Mouse (Mus musculus) hindbrain, postnatal 0 days (tissue): ENCODE results near the gene Tmem132e. TPM values are rescaled to one million over a fixed set of nuclear protein-coding genes. Genes with fewer than 3 reads are reported as not detected.

Source experiments
- ATAC-seq: fragments of 200-750 bp; cut with Nextera tagmentation; 2 replicates; pipeline ENCODE4 v1.8.0; 2017; ENCODE audit warnings: mild to moderate bottlenecking, moderate TSS enrichment, moderate library complexity
- DNase-seq: peaks from one replicate; pipeline ENCODE4 v3.0.0-alpha.2; 2015; ENCODE audit warnings: low spot score
- H3K27ac ChIP-seq: fragments of 300-500 bp; sonication (generic); 2 replicates; pipeline ENCODE4 v1.5.1; 2014; ENCODE audit warnings: mild to moderate bottlenecking
- H3K27me3 ChIP-seq: fragments of 300-500 bp; sonication (generic); 2 replicates; pipeline ENCODE4 v1.6.1; 2014; ENCODE audit warnings: low read length, mixed read lengths; ENCODE audit not compliant: insufficient read depth
- H3K36me3 ChIP-seq: fragments of 300-500 bp; sonication (generic); 2 replicates; pipeline ENCODE4 v1.6.1; 2014; ENCODE audit warnings: low read length, mixed read lengths; ENCODE audit not compliant: insufficient read depth
- H3K4me1 ChIP-seq: fragments of 300-500 bp; sonication (generic); 2 replicates; pipeline ENCODE4 v1.6.1; 2014; ENCODE audit warnings: antibody characterized with exemption, low read length, mixed read lengths; ENCODE audit not compliant: insufficient read depth
- H3K4me2 ChIP-seq: fragments of 300-500 bp; sonication (generic); 2 replicates; pipeline ENCODE4 v1.6.1; 2014; ENCODE audit warnings: low read depth, mild to moderate bottlenecking, low read length, moderate library complexity, mixed read lengths
- H3K4me3 ChIP-seq: fragments of 300-500 bp; sonication (generic); 2 replicates; pipeline ENCODE4 v1.5.1; 2014; ENCODE audit warnings: low read length
- H3K9ac ChIP-seq: fragments of 300-500 bp; sonication (generic); replicated peaks from 2 replicates; pipeline ENCODE4 v1.6.1; 2014; ENCODE audit warnings: mild to moderate bottlenecking, low read length, moderate library complexity, mixed read lengths
- H3K9me3 ChIP-seq: fragments of 300-500 bp; sonication (generic); 2 replicates; pipeline ENCODE4 v1.6.1; 2016; ENCODE audit warnings: low read length, mixed read lengths
- CTCF ChIP-seq: IDR thresholded peaks from 2 replicates; pipeline ENCODE4 v1.5.1; 2016; ENCODE audit warnings: antibody characterized with exemption, control low read depth, low read depth
- whole genome bisulfite sequencing: fragments of 180-500 bp; shearing (Covaris S2); extraction: QIAGEN DNeasy Blood & Tissue Kit; methylation state at CpG from one replicate; pipeline ENCODE4 v1.1.7; 2014; 5-methylcytosine and 5-hydroxymethylcytosine counted together
- polyA plus RNA-seq: library from polyadenylated mRNA; unstranded; fragments of >200 nt; fragmentation: Nextera tagmentation; extraction: Ambion mirVana; gene quantifications from 2 replicates; pipeline ENCODE4 v1.2.1, GENCODE M21; 2015
- total RNA-seq: library from RNA; depleted of rRNA; stranded (reverse); fragments of >200 nt; gene quantifications from 2 replicates; pipeline ENCODE4 v1.2.3, GENCODE M21; 2014

The Tmem132e gene
- total and polyA plus RNA-seq, 2 experiments from 2014 or later, result 4.6 to 52.8 TPM

GRCm38 (mm10) chr11:82461326-82461725, 72.6 kb downstream of the Tmem132e start:
- no peak overlapping the region for H3K27ac ChIP-seq
- no peaks in the 10 kb centered on the region for H3K27me3 ChIP-seq
- H3K9me3 ChIP-seq, result no peaks in the 10 kb centered on the region
- no peaks in the 10 kb centered on the region for H3K36me3 ChIP-seq
- no peak overlapping the region for H3K4me2 ChIP-seq
- DNase-seq (no peak), ATAC-seq (no peak)
- peaks cover 3% of the 10 kb centered on the region; the same call in 1 of the 2 replicates for H3K4me1 ChIP-seq
- 70% methylated on average over 7 of the region's 7 CpGs for WGBS
- TF ChIP-seq CTCF, result no peak
- H3K4me3 ChIP-seq, result no peak overlapping the region
- no peak overlapping the region for H3K9ac ChIP-seq

DNA sequence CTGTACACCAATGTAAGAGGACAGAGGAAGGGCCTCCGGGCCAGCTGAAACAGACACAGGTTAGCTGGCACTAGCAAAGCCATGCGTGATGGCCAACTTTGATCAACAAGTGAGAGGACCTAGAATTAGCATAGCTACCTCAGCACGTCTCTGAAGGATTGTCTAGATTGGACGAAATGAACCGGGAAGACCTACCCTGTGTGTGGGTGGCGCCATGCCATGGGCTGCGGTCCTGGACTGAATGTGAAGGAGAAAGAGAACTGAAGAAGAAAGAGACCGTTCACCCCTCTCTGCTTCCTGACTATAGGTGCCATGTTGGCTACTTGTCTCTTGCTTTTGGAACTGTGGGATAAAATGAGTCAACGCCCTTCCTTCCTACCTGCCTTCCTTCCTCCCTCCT, 76.8 kb downstream of the Tmem132e start:
- 83% methylated on average over 9 of the region's 9 CpGs for WGBS
- no peak for TF ChIP-seq CTCF

DNA sequence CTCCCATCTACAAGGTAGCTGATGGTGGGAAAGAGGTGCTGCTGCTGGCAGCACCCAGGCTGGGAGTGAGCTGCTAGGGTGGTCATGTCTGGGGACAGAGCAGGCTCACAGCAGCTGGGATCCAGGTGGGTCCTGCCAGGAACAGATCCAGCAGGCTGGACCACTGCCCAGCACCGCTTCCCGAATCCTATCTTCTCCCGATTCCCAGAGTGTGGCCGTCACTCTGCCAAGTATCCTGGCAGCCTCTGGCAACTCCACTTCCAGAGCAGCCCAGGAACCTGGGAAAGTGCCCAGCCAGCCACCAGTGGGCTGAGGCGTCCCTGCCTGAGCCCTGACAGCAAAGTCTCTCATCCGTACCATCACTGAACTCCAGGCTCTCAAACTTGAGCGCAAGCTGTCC, 78.5 kb downstream of the Tmem132e start:
- H3K27ac ChIP-seq, result peak overlapping the region; percentile 26; the same call in 1 of the 2 replicates
- no peak overlapping the region for H3K4me3 ChIP-seq
- no peak for TF ChIP-seq CTCF
- H3K9me3 ChIP-seq, result no peaks in the 10 kb centered on the region
- WGBS, result 28% methylated on average over 7 of the region's 7 CpGs
- H3K9ac ChIP-seq, result no peak overlapping the region
- ATAC-seq (peak; percentile 69), DNase-seq (peak; percentile 82)
- H3K4me2 ChIP-seq, result no peak overlapping the region
- H3K4me1 ChIP-seq, result peaks cover 7% of the 10 kb centered on the region
- no peaks in the 10 kb centered on the region for H3K27me3 ChIP-seq
- H3K36me3 ChIP-seq, result no peaks in the 10 kb centered on the region

More for the DNA sequence above, 76.8 kb downstream of the Tmem132e start:
- Histone ChIP-seq H3K9me3 (no peaks in the 10 kb centered on the region), H3K27ac (no peak overlapping the region), H3K4me2 (no peak overlapping the region), H3K9ac (no peak overlapping the region), H3K4me1 (peaks cover 10% of the 10 kb centered on the region), H3K4me3 (no peak overlapping the region), H3K36me3 (no peaks in the 10 kb centered on the region), H3K27me3 (no peaks in the 10 kb centered on the region)
- DNase-seq (no peak), ATAC-seq (no peak)

DNA sequence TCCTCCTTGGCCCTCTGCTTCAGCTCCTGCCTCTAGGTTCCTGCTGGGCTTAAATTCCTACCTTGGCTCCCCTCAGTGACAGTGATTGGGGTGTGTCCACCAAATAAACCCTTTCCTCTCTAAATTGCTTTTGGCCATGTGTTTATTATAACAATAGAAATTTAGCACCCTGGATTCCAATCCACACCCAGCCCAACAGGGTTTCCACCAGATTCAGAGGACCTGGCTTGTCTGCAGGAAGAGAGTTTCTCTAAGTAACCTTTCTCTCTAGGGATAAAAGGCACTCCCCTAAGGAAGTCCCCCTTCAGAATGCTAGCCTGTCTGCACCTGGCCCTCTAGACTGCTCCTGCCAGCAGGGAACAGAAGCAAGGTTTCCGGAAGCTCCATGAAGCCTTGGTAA, 82.4 kb downstream of the Tmem132e start:
- Histone ChIP-seq H3K27ac (no peak overlapping the region), H3K36me3 (no peaks in the 10 kb centered on the region), H3K4me1 (peaks cover 7% of the 10 kb centered on the region), H3K9me3 (no peaks in the 10 kb centered on the region), H3K27me3 (no peaks in the 10 kb centered on the region), H3K4me3 (no peak overlapping the region), H3K9ac (no peak overlapping the region), H3K4me2 (no peak overlapping the region)
- TF ChIP-seq CTCF, result no peak
- WGBS, result 77% methylated on average over 1 of the region's 1 CpGs
- ATAC-seq (no peak), DNase-seq (no peak)

DNA sequence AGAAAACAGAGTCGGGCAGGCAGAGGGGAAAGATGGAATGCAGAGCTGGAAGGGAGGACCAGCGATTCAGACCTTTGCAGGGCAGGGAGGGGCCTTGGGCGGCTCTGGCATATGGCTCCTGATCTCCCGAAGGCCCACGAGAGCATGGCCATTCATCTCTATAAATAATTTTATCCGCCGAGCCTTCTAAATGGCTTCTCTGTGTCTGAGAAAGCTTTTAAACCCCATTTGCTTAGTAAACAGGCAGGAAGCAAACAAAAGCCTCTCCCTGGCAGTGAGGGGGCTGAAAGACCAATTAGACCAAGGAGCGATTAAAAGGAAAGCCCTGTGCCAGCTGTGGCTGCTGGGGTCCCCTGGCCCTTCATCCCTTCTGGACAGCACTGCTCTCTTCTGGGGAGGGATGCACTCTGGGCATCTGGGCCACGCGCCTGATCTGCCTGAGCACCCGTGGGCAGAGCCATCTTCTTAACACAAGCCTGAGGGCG, 84.5 kb downstream of the Tmem132e start:
- Histone ChIP-seq H3K9ac (no peak overlapping the region), H3K36me3 (no peaks in the 10 kb centered on the region), H3K27ac (0 out of 2 replicates have a peak overlapping the region, but pooled peaks have one; percentile 32), H3K4me3 (no peak overlapping the region), H3K4me2 (no peak overlapping the region), H3K27me3 (no peaks in the 10 kb centered on the region), H3K9me3 (no peaks in the 10 kb centered on the region), H3K4me1 (peaks cover 3% of the 10 kb centered on the region)
- ATAC-seq (peak; percentile 58; the same call in 1 of the 2 replicates), DNase-seq (peak; percentile 52)
- no peak for TF ChIP-seq CTCF
- 16% methylated on average over 12 of the region's 12 CpGs for WGBS

DNA sequence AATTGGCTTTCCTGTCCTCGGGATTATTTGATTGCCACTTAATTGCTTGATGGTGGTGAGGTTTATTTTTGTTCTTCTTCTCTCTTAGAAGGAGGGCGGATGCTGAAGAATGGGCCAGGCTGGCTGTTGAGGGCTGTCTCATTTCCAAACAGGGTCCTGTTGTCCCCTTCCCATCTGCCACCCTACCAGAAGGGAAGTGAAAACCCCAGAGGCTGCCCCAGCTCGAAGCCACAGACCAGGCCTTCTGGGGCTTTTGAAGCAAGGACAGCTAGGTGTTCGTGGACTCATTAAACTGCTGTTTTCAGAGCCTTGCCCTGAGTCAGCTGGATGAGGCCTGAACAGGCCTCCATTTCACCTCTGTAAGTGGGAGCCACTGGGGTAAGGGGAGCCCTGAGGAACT, 87.4 kb downstream of the Tmem132e start:
- H3K27ac ChIP-seq, result no peak overlapping the region
- no peak overlapping the region for H3K4me2 ChIP-seq
- DNase-seq (no peak), ATAC-seq (no peak)
- WGBS, result 61% methylated on average over 4 of the region's 4 CpGs
- no peak for TF ChIP-seq CTCF
- H3K9ac ChIP-seq, result no peak overlapping the region
- H3K36me3 ChIP-seq, result no peaks in the 10 kb centered on the region
- H3K4me1 ChIP-seq, result peaks cover 11% of the 10 kb centered on the region
- H3K9me3 ChIP-seq, result no peaks in the 10 kb centered on the region
- H3K4me3 ChIP-seq, result no peak overlapping the region
- no peaks in the 10 kb centered on the region for H3K27me3 ChIP-seq

DNA sequence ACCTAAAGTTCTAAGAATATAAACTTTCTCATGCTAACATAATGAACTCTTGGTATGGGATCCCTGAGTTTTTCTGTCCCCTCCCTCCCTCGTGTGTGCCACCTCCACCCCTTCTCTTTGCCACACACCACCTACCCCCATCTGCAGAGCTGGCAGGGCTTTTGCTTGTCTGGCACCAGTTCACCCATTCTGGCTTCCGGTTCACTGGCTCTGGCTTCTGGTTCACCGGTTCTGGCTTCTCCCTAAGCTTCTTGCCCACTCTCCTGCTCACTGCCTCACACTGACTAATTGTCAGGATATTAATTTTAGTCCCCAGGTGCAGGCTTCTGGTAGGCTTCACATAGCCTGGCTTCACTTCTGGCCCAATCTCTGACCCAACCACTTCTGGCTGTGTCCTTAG, 88.7 kb downstream of the Tmem132e start:
- no peak overlapping the region for H3K27ac ChIP-seq
- no peak for TF ChIP-seq CTCF
- H3K9me3 ChIP-seq, result no peaks in the 10 kb centered on the region
- H3K4me3 ChIP-seq, result no peak overlapping the region
- ATAC-seq (no peak), DNase-seq (peak; percentile 48)
- H3K36me3 ChIP-seq, result no peaks in the 10 kb centered on the region
- H3K27me3 ChIP-seq, result no peaks in the 10 kb centered on the region
- no peak overlapping the region for H3K4me2 ChIP-seq
- H3K4me1 ChIP-seq, result peaks cover 11% of the 10 kb centered on the region
- H3K9ac ChIP-seq, result no peak overlapping the region
- 47% methylated on average over 3 of the region's 3 CpGs for WGBS
